ENCODE assay signal across 8 mouse cellular contexts in genomic region chr8:125461504-125461903, GRCm38 (mm10).
A peak's percentile ranks its signal among the peaks of the same experiment; 100 is the strongest.
DNase-seq lines count a peak whose midpoint lies in the region; ATAC-seq and TF ChIP-seq lines count a peak whose summit lies in the region.

No protein-coding gene starts in this region.

- peaks cover 22% of the 10 kb centered on the region for H3K4me1 ChIP-seq in midbrain, embryonic 14.5 days (ENCODE audit: control insufficient read depth, insufficient read depth, low read length)
- peaks cover 50% of the 10 kb centered on the region for H3K4me1 ChIP-seq in midbrain, embryonic 10.5 days
- H3K4me1 ChIP-seq in limb, embryonic 13.5 days: peaks cover 36% of the 10 kb centered on the region
- H3K4me1 ChIP-seq in forebrain, postnatal 0 days (ENCODE audit: insufficient read depth): no peaks in the 10 kb centered on the region; the same call in 1 of the 2 replicates

- 82% methylated on average over 1 of the region's 1 CpGs for WGBS in midbrain, embryonic 14.5 days
- 96% methylated on average over 1 of the region's 1 CpGs for WGBS in midbrain, embryonic 10.5 days
- 67% methylated on average over 1 of the region's 1 CpGs for WGBS in limb, embryonic 13.5 days
- WGBS in forebrain, postnatal 0 days: 88% methylated on average over 1 of the region's 1 CpGs

- no peak for DNase-seq in midbrain, embryonic 14.5 days
- DNase-seq in midbrain, embryonic 10.5 days (ENCODE audit: low spot score): no peak
- DNase-seq in thymus, postnatal 0 days (ENCODE audit: low spot score): peak; percentile 6
- DNase-seq in forebrain, postnatal 0 days: no peak
- no peak for DNase-seq in embryo, embryonic 10.5 days (ENCODE audit: low spot score)

- no peak overlapping the region; the same call in 1 of the 2 replicates for H3K9ac ChIP-seq in midbrain, embryonic 14.5 days (replicated peaks; ENCODE audit: low read length)
- H3K9ac ChIP-seq in limb, embryonic 13.5 days: no peak overlapping the region
- H3K9ac ChIP-seq in forebrain, postnatal 0 days: no peak overlapping the region

- H3K27me3 ChIP-seq in midbrain, embryonic 14.5 days (ENCODE audit: control insufficient read depth, insufficient read depth, low read length): no peaks in the 10 kb centered on the region
- peaks cover 7% of the 10 kb centered on the region; the same call in 1 of the 2 replicates for H3K27me3 ChIP-seq in midbrain, embryonic 10.5 days (ENCODE audit: low read depth, poor library complexity, severe bottlenecking)
- H3K27me3 ChIP-seq in limb, embryonic 13.5 days: peaks cover 5% of the 10 kb centered on the region; the same call in 1 of the 2 replicates
- no peaks in the 10 kb centered on the region for H3K27me3 ChIP-seq in forebrain, postnatal 0 days (ENCODE audit: insufficient read depth, low read length)

- TF ChIP-seq CTCF in forebrain, postnatal 0 days (IDR thresholded peaks at IDR 0.05; ENCODE audit: low read depth): no peak

- no peak overlapping the region for H3K4me3 ChIP-seq in midbrain, embryonic 14.5 days (replicated peaks; ENCODE audit: low read depth, low read length)
- no peak overlapping the region for H3K4me3 ChIP-seq in midbrain, embryonic 10.5 days
- no peak overlapping the region for H3K4me3 ChIP-seq in limb, embryonic 13.5 days
- H3K4me3 ChIP-seq in forebrain, postnatal 0 days (ENCODE audit: low read depth, low read length): no peak overlapping the region

- H3K4me2 ChIP-seq in midbrain, embryonic 14.5 days (ENCODE audit: low read length): no peak overlapping the region
- H3K4me2 ChIP-seq in limb, embryonic 13.5 days (replicated peaks): no peak overlapping the region
- no peak overlapping the region for H3K4me2 ChIP-seq in forebrain, postnatal 0 days (ENCODE audit: low read depth)

- H3K9me3 ChIP-seq in midbrain, embryonic 14.5 days (ENCODE audit: control insufficient read depth, low read length): no peaks in the 10 kb centered on the region
- H3K9me3 ChIP-seq in midbrain, embryonic 10.5 days (replicated peaks): no peaks in the 10 kb centered on the region
- no peaks in the 10 kb centered on the region for H3K9me3 ChIP-seq in limb, embryonic 13.5 days
- H3K9me3 ChIP-seq in forebrain, postnatal 0 days (ENCODE audit: low read length): no peaks in the 10 kb centered on the region

- ATAC-seq in midbrain, embryonic 14.5 days (ENCODE audit: low FRiP score, low TSS enrichment): no peak
- ATAC-seq in granulocyte monocyte progenitor cell, adult 5-6 weeks (replicated peaks; ENCODE audit: poor library complexity, severe bottlenecking): peak; percentile 87
- ATAC-seq in limb, embryonic 13.5 days (ENCODE audit: low FRiP score, low read depth): no peak
- ATAC-seq in megakaryocyte-erythroid progenitor cell, adult 5-6 weeks (replicated peaks; ENCODE audit: low FRiP score, low TSS enrichment, poor library complexity, severe bottlenecking): no peak
- ATAC-seq in forebrain, postnatal 0 days: no peak

- H3K36me3 ChIP-seq in midbrain, embryonic 14.5 days (ENCODE audit: control insufficient read depth, insufficient read depth, low read length): peaks cover 14% of the 10 kb centered on the region
- H3K36me3 ChIP-seq in midbrain, embryonic 10.5 days: peaks cover 35% of the 10 kb centered on the region
- H3K36me3 ChIP-seq in limb, embryonic 13.5 days: peaks cover 11% of the 10 kb centered on the region
- H3K36me3 ChIP-seq in forebrain, postnatal 0 days (ENCODE audit: insufficient read depth): peaks cover 16% of the 10 kb centered on the region

- peak overlapping the region; percentile 32; the same call in 1 of the 2 replicates for H3K27ac ChIP-seq in midbrain, embryonic 14.5 days (replicated peaks; ENCODE audit: low read depth, low read length)
- H3K27ac ChIP-seq in midbrain, embryonic 10.5 days (replicated peaks): no peak overlapping the region
- H3K27ac ChIP-seq in limb, embryonic 13.5 days: peak overlapping the region; percentile 35
- no peak overlapping the region for H3K27ac ChIP-seq in forebrain, postnatal 0 days (ENCODE audit: low read depth, low read length)

Comparison
In these comparisons a context has a peak if more than half of its experiments do, and no peak if none do; other contexts are left out.
1. H3K27ac ChIP-seq: peak in midbrain, embryonic 14.5 days (single experiment) and limb, embryonic 13.5 days (single experiment); none in midbrain, embryonic 10.5 days (single experiment) and forebrain, postnatal 0 days (single experiment).